Mouse (Mus musculus): ENCODE measurements around the gene Ckb. TPM values are rescaled to one million over a fixed set of nuclear protein-coding genes. Genes with fewer than 3 reads are reported as not detected.

Gene Ckb
- polyA plus RNA-seq, 1 experiment from 2014 or later, result 953 TPM

DNA sequence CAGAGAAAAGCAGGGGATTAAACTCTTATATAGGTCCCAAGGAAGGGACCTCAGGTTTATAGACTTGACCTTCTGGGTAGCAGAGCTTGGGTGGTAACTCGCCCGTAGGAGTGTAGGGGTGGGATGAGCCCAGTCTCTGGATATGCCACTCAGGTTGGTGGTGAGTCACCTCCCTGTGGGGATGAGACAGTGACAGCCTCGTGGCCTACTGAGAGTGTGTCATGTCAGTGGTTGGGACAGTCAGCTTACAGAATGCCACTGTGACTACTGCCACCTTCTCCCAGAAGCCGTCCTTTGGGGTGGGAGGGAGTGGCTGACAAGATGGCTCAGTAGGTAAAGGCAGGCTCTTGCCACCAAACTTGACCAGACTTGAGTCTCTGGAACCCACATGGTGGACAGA lies 14.3 kb upstream of the Ckb start:
- WGBS, result 83% methylated on average over 4 of the region's 4 CpGs

DNA sequence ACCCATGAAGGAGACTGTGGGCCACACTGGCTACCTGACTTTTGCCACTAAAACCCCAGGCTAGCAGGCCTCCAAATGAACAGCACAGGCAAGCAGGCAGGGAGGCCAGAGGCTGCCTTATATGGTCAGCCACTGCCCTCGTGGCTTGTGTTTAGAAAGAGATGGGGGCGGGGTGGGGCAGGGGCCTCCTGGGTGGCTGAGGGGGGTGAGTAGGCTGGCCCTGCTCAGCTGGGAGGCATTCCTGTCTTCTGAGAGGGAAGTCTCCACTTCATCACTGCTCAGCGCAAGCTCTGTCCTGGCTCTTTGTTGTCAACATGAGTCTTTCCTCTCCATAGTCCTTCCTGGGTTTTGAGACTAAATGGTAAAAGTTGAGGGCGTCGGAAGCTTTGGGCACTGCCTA lies 10.7 kb upstream of the Ckb start:
- Histone ChIP-seq H3K36me3 (ENCODE audit: control insufficient read depth, insufficient read depth, low read length) (peaks cover 2% of the 10 kb centered on the region), H3K9me3 (ENCODE audit: control insufficient read depth, low read length) (no peaks in the 10 kb centered on the region), H3K9ac (ENCODE audit: low read depth, low read length) (peak overlapping the region; percentile 44; the same call in 1 of the 2 replicates), H3K4me2 (ENCODE audit: low read depth, low read length) (no peak overlapping the region), H3K4me1 (ENCODE audit: control insufficient read depth, insufficient read depth, low read length) (peaks cover 46% of the 10 kb centered on the region), H3K27ac (ENCODE audit: low read length) (peak overlapping the region; percentile 81), H3K4me3 (ENCODE audit: low read length) (no peak overlapping the region), H3K27me3 (replicated peaks; ENCODE audit: control insufficient read depth, insufficient read depth, low read length) (no peaks in the 10 kb centered on the region)
- WGBS, result 37% methylated on average over 5 of the region's 5 CpGs
- ATAC-seq, result peak; percentile 34; the same call in 1 of the 2 replicates

More for the DNA sequence above, 14.3 kb upstream of the Ckb start:
- Histone ChIP-seq H3K36me3 (ENCODE audit: control insufficient read depth, insufficient read depth, low read length) (peaks cover 2% of the 10 kb centered on the region; the same call in 1 of the 2 replicates), H3K27ac (ENCODE audit: low read length) (peak overlapping the region; percentile 82), H3K4me3 (ENCODE audit: low read length) (no peak overlapping the region), H3K4me2 (ENCODE audit: low read depth, low read length) (no peak overlapping the region), H3K9me3 (ENCODE audit: control insufficient read depth, low read length) (no peaks in the 10 kb centered on the region), H3K4me1 (ENCODE audit: control insufficient read depth, insufficient read depth, low read length) (peaks cover 55% of the 10 kb centered on the region), H3K27me3 (replicated peaks; ENCODE audit: control insufficient read depth, insufficient read depth, low read length) (no peaks in the 10 kb centered on the region), H3K9ac (ENCODE audit: low read depth, low read length) (0 out of 2 replicates have a peak overlapping the region, but pooled peaks have one; percentile 50)
- ATAC-seq, result no peak

DNA sequence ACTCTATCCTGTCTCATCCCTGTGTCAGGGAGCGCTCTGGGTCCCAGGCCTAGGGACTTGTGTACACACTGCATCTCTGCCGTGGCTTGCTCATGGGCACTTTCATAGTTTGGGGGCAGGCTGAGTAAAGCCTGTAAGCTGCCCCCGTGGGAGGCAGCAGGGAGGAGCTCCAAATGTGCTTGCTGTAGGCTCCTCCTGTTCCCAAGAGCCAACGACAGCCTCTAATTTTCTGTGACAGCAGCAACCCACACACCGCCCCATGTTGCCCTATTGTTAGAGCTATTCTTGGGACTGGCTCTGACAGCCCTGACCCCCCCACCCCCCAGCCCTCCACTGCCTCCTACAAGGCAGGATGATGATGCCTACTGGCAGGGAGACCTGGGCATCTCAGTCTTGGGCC lies 9.9 kb upstream of the Ckb start:
- H3K4me2 ChIP-seq (ENCODE audit: low read depth, low read length), result no peak overlapping the region
- no peaks in the 10 kb centered on the region for H3K9me3 ChIP-seq (ENCODE audit: control insufficient read depth, low read length)
- peak overlapping the region; percentile 81 for H3K27ac ChIP-seq (ENCODE audit: low read length)
- H3K36me3 ChIP-seq (ENCODE audit: control insufficient read depth, insufficient read depth, low read length), result peaks cover 2% of the 10 kb centered on the region
- no peaks in the 10 kb centered on the region for H3K27me3 ChIP-seq (replicated peaks; ENCODE audit: control insufficient read depth, insufficient read depth, low read length)
- no peak for ATAC-seq
- WGBS, result 62% methylated on average over 5 of the region's 5 CpGs
- H3K4me1 ChIP-seq (ENCODE audit: control insufficient read depth, insufficient read depth, low read length), result peaks cover 45% of the 10 kb centered on the region
- peak overlapping the region; percentile 44 for H3K9ac ChIP-seq (ENCODE audit: low read depth, low read length)
- no peak overlapping the region for H3K4me3 ChIP-seq (ENCODE audit: low read length)

DNA sequence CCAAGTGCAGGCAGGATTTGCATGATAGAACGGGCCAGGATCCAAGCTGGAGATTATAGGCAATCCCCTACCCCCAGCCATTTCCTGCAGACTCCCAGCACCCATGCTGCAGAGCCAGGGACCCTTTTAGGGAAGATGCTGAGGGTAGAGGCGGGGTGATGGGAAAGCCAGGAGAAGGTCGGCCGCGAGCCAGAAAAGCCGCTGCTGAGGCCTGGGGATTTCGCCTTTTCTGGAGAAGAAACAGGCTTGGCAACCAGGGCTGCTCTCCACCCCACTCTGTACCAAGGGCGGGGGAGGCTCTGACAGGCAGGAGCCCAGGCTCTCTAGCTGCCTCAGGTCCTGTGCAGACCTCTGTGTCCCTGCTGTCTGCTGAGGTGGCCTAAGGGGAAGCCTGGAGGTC lies 9.2 kb upstream of the Ckb start:
- Histone ChIP-seq H3K4me2 (ENCODE audit: low read depth, low read length) (no peak overlapping the region), H3K36me3 (ENCODE audit: control insufficient read depth, insufficient read depth, low read length) (peaks cover 2% of the 10 kb centered on the region), H3K9me3 (ENCODE audit: control insufficient read depth, low read length) (no peaks in the 10 kb centered on the region), H3K27me3 (replicated peaks; ENCODE audit: control insufficient read depth, insufficient read depth, low read length) (no peaks in the 10 kb centered on the region), H3K4me3 (ENCODE audit: low read length) (no peak overlapping the region), H3K9ac (ENCODE audit: low read depth, low read length) (peak overlapping the region; percentile 38; the same call in 1 of the 2 replicates), H3K4me1 (ENCODE audit: control insufficient read depth, insufficient read depth, low read length) (peaks cover 40% of the 10 kb centered on the region), H3K27ac (ENCODE audit: low read length) (peak overlapping the region; percentile 81)
- no peak for ATAC-seq
- 58% methylated on average over 8 of the region's 8 CpGs for WGBS

DNA sequence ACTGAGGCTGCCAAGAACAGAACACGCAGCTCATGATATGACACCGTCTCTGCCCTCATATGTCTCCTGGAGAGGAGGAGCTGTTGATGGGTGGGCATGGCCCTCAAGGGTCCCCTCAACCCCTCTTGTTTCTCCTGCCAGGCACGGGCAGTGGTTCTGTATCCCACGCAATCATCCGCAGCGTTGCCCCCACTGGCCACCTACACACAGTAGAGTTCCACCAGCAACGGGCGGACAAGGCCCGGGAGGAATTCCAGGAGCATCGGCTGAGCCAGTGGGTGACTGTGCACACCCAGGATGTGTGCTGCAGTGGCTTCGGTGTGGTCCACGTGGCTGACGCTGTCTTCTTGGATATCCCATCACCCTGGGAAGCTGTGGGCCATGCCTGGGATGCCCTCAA lies 8.5 kb upstream of the Ckb start:
- Histone ChIP-seq H3K27me3 (replicated peaks; ENCODE audit: control insufficient read depth, insufficient read depth, low read length) (no peaks in the 10 kb centered on the region), H3K27ac (ENCODE audit: low read length) (peak overlapping the region; percentile 81), H3K9ac (ENCODE audit: low read depth, low read length) (0 out of 2 replicates have a peak overlapping the region, but pooled peaks have one; percentile 38), H3K4me2 (ENCODE audit: low read depth, low read length) (no peak overlapping the region), H3K36me3 (ENCODE audit: control insufficient read depth, insufficient read depth, low read length) (peaks cover 2% of the 10 kb centered on the region), H3K4me3 (ENCODE audit: low read length) (no peak overlapping the region), H3K4me1 (ENCODE audit: control insufficient read depth, insufficient read depth, low read length) (peaks cover 42% of the 10 kb centered on the region), H3K9me3 (ENCODE audit: control insufficient read depth, low read length) (no peaks in the 10 kb centered on the region)
- 90% methylated on average over 13 of the region's 13 CpGs for WGBS
- ATAC-seq, result no peak

DNA sequence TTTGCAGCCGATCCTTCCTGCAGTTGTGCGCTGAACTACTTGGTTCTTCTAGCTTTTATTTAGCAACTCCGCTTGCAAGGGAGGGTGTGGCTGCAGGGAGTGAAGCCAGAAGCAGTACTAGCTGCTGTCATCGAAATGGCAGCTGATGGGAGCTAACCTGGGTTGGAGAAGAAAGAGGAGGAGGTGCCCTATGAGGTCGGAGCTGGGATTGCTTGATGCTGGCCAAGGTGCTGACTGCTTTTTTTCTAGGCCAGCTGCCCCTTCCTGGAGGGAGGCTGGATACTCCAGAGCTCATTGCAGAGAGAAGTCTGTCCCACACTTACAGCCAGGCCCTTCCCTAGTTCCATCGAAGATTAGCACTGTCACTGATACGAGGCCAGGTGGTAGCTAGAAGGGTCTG lies 6.9 kb upstream of the Ckb start:
- H3K36me3 ChIP-seq (ENCODE audit: control insufficient read depth, insufficient read depth, low read length), result peaks cover 2% of the 10 kb centered on the region
- H3K27ac ChIP-seq (ENCODE audit: low read length), result no peak overlapping the region
- WGBS, result 45% methylated on average over 7 of the region's 7 CpGs
- H3K27me3 ChIP-seq (replicated peaks; ENCODE audit: control insufficient read depth, insufficient read depth, low read length), result no peaks in the 10 kb centered on the region
- no peaks in the 10 kb centered on the region for H3K9me3 ChIP-seq (ENCODE audit: control insufficient read depth, low read length)
- H3K9ac ChIP-seq (ENCODE audit: low read depth, low read length), result peak overlapping the region; percentile 79
- peaks cover 52% of the 10 kb centered on the region for H3K4me1 ChIP-seq (ENCODE audit: control insufficient read depth, insufficient read depth, low read length)
- H3K4me3 ChIP-seq (ENCODE audit: low read length), result peak overlapping the region; percentile 73
- no peak for ATAC-seq
- peak overlapping the region; percentile 92 for H3K4me2 ChIP-seq (ENCODE audit: low read depth, low read length)

DNA sequence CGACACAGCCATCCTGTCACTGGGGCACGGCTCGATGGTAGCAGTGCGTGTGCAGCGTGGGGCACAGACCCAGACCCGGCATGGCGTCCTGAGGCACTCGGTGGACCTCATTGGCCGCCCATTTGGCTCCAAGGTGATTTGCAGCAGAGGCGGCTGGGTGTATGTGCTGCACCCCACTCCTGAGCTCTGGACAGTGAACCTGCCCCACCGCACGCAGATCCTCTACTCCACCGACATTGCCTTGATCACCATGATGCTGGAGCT lies 6.5 kb upstream of the Ckb start:
- peaks cover 53% of the 10 kb centered on the region for H3K4me1 ChIP-seq (ENCODE audit: control insufficient read depth, insufficient read depth, low read length)

DNA sequence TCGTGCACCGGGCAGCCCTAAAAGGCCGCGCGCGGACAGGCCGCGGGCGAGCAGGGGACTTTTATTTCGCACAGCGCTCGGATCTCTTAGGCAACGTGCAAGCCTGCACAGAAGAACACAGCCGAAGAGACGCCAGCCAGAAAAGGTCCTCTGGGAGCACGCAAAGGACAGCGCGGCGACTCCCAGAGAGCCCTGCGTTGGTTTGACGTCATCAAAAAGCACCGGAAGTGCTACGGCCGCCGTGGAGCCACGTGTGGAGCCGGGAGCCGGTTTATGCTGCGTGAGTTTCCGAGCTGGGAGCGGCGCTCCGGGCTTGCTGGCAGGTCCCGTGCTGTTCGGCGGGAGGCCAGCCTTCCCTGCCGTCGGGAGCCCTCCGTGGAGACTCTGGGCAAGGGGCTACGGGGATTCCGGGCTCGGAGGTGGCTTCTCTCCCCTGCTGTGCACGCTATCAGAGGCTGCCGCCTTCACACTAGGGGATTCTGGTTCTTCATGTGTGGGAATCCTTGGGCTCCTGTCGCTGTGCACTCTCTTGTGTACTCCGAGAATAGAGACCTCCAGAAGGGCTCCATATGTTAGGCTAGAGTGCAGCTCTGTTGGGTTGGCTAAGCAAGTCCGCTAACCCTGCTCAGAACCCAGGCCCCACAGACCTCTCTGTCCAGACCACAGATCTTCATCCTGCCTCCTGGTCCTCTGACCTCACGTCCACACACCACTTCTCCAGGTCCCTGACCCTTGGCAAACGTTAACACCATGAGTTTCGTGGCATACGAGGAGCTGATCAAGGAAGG lies 5.9 kb upstream of the Ckb start, which contains the start of gene Trmt61a:
Gene Trmt61a, plus strand, starts transcription at position 224 of the 788 bp plus-strand sequence.
- H3K36me3 ChIP-seq (ENCODE audit: control insufficient read depth, insufficient read depth, low read length), result no peaks in the 10 kb centered on the region; the same call in 1 of the 2 replicates
- H3K9ac ChIP-seq (ENCODE audit: low read depth, low read length), result peak within 1 kb of the TSS; percentile 79
- ATAC-seq, result peak; percentile 67
- H3K9me3 ChIP-seq (ENCODE audit: control insufficient read depth, low read length), result no peaks in the 10 kb centered on the region
- H3K27ac ChIP-seq (ENCODE audit: low read length), result peak within 1 kb of the TSS; percentile 99
- WGBS, result under 1% methylated on average over 51 of the region's 51 CpGs
- H3K4me2 ChIP-seq (ENCODE audit: low read depth, low read length), result peak within 1 kb of the TSS; percentile 92
- H3K27me3 ChIP-seq (replicated peaks; ENCODE audit: control insufficient read depth, insufficient read depth, low read length), result no peaks in the 10 kb centered on the region
- peaks cover 49% of the 10 kb centered on the region for H3K4me1 ChIP-seq (ENCODE audit: control insufficient read depth, insufficient read depth, low read length)
- peak within 1 kb of the TSS; percentile 73 for H3K4me3 ChIP-seq (ENCODE audit: low read length)

More for the DNA sequence above, 6.5 kb upstream of the Ckb start:
- no peaks in the 10 kb centered on the region for H3K9me3 ChIP-seq (ENCODE audit: control insufficient read depth, low read length)
- no peak for ATAC-seq
- peak overlapping the region; percentile 79 for H3K9ac ChIP-seq (ENCODE audit: low read depth, low read length)
- peak overlapping the region; percentile 73 for H3K4me3 ChIP-seq (ENCODE audit: low read length)
- H3K27me3 ChIP-seq (replicated peaks; ENCODE audit: control insufficient read depth, insufficient read depth, low read length), result no peaks in the 10 kb centered on the region
- WGBS, result 5% methylated on average over 13 of the region's 13 CpGs
- H3K36me3 ChIP-seq (ENCODE audit: control insufficient read depth, insufficient read depth, low read length), result no peaks in the 10 kb centered on the region; the same call in none of the 2 replicates
- H3K4me2 ChIP-seq (ENCODE audit: low read depth, low read length), result peak overlapping the region; percentile 92
- peak overlapping the region; percentile 52; the same call in 1 of the 2 replicates for H3K27ac ChIP-seq (ENCODE audit: low read length)

DNA sequence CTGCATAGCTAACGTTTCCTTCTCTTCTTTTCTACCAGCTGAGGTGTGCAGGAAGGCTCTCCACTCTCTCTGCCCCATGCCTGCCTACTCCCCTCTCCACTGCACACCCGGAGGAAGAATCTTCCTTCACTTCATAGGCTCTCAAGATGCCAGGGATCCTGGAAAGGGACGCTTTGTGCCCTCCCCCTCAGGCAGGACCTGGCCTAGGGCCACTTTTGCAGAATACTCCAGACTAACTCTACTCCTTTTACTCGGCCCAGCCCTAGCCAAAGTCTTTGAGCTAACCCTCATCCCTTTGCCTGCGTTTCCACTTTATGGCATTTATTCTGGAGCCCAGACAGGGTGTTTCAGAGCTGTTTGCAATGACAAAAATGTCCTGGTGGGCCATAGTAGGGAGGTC lies 5.3 kb upstream of the Ckb start:
- WGBS, result 18% methylated on average over 5 of the region's 5 CpGs
- Histone ChIP-seq H3K4me2 (ENCODE audit: low read depth, low read length) (peak overlapping the region; percentile 92), H3K9ac (ENCODE audit: low read depth, low read length) (peak overlapping the region; percentile 79), H3K27me3 (replicated peaks; ENCODE audit: control insufficient read depth, insufficient read depth, low read length) (no peaks in the 10 kb centered on the region), H3K36me3 (ENCODE audit: control insufficient read depth, insufficient read depth, low read length) (no peaks in the 10 kb centered on the region; the same call in 1 of the 2 replicates), H3K9me3 (ENCODE audit: control insufficient read depth, low read length) (no peaks in the 10 kb centered on the region), H3K4me1 (ENCODE audit: control insufficient read depth, insufficient read depth, low read length) (peaks cover 50% of the 10 kb centered on the region), H3K4me3 (ENCODE audit: low read length) (peak overlapping the region; percentile 73), H3K27ac (ENCODE audit: low read length) (peak overlapping the region; percentile 99)
- peak; percentile 15 for ATAC-seq

All from intestine, embryonic 16.5 days (tissue).